Mouse (Mus musculus) ES-E14 (cell line): ENCODE measurements around the gene Dand5. TPM values are rescaled to one million over a fixed set of nuclear protein-coding genes. Genes with fewer than 3 reads are reported as not detected.

Experiments
- DNase-seq: peaks from one replicate; pipeline ENCODE4 v3.0.0-alpha.2; 2013; ENCODE audit warnings: low read depth, low spot score
- H3K27ac ChIP-seq: 2 replicates; pipeline ENCODE4 v1.5.1; 2012; ENCODE audit warnings: low read depth, mild to moderate bottlenecking, low read length, moderate library complexity, mixed read lengths; ENCODE audit not compliant: poor library complexity, insufficient read depth, severe bottlenecking
- H3K36me3 ChIP-seq: 2 replicates; pipeline ENCODE4 v1.6.1; 2012; ENCODE audit warnings: mild to moderate bottlenecking, low read length, moderate library complexity, mixed read lengths; ENCODE audit not compliant: control insufficient read depth, poor library complexity, insufficient read depth, severe bottlenecking
- H3K4me1 ChIP-seq, 2 experiments: fragments of 150-350 bp in 1 of 2; sonication (generic) in 1 of 2; 2 replicates each; pipeline ENCODE4 v1.6.1; 2012; ENCODE audit warnings: low read length in 2 of 2, mild to moderate bottlenecking in 1 of 2, mixed read lengths in 1 of 2; ENCODE audit not compliant: control insufficient read depth in 2 of 2, insufficient read depth in 2 of 2, poor library complexity in 1 of 2
- H3K4me3 ChIP-seq, 2 experiments: fragments of 150-350 bp in 1 of 2; sonication (generic) in 1 of 2; 2 replicates each; pipeline ENCODE4 v1.5.1; 2012; ENCODE audit warnings: low read length in 2 of 2, low read depth in 1 of 2, mild to moderate bottlenecking in 1 of 2, mixed read lengths in 1 of 2; ENCODE audit not compliant: insufficient read depth in 1 of 2, poor library complexity in 1 of 2, severe bottlenecking in 1 of 2
- H3K9ac ChIP-seq: 2 replicates; pipeline ENCODE4 v1.6.1; 2012; ENCODE audit warnings: low read depth, mild to moderate bottlenecking, low read length, mixed read lengths; ENCODE audit not compliant: poor library complexity, insufficient read depth, severe bottlenecking
- H3K9me3 ChIP-seq: fragments of 150-350 bp; sonication (generic); 2 replicates; pipeline ENCODE4 v1.6.1; 2012; ENCODE audit warnings: low read depth, mild to moderate bottlenecking, low read length; ENCODE audit not compliant: control insufficient read depth, insufficient read depth
- CHD2 ChIP-seq: IDR thresholded peaks from 2 replicates; pipeline ENCODE4 v1.6.1; 2014; ENCODE audit warnings: mild to moderate bottlenecking, low read depth, low read length, inconsistent platforms
- HCFC1 ChIP-seq: IDR thresholded peaks from 2 replicates; pipeline ENCODE4 v1.6.1; 2012; ENCODE audit warnings: low read length, inconsistent platforms, borderline replicate concordance; ENCODE audit not compliant: insufficient read depth
- MAFK ChIP-seq: IDR thresholded peaks from 2 replicates; pipeline ENCODE4 v1.6.1; 2014; ENCODE audit warnings: mild to moderate bottlenecking, low read depth, low read length, inconsistent platforms; ENCODE audit not compliant: insufficient read depth
- ZC3H11A ChIP-seq: IDR thresholded peaks from 2 replicates; pipeline ENCODE4 v1.6.1; 2012; ENCODE audit warnings: low read depth, mild to moderate bottlenecking, inconsistent platforms, low read length, borderline replicate concordance
- ZNF384 ChIP-seq: IDR thresholded peaks from 2 replicates; pipeline ENCODE4 v1.6.1; 2012; ENCODE audit warnings: low read depth, low read length, inconsistent platforms
- in situ Hi-C, 2 experiments: fragments of 600-800 bp; cut with MboI; formaldehyde crosslinking; loops; one replicate each; pipeline ENCODE4 v1.15.1; 2025; ENCODE audit warnings: low sequenced_read_pairs in 2 of 2, inconsistent platforms in 1 of 2; ENCODE audit not compliant: unreplicated experiment in 2 of 2
- total RNA-seq: library from RNA; depleted of rRNA; stranded (reverse); fragments of 300-350 nt; gene quantifications from 2 replicates; pipeline ENCODE4 v1.2.3, GENCODE M21; 2012

Dand5 gene
- total RNA-seq, 1 experiment = 1.4 TPM

DNA sequence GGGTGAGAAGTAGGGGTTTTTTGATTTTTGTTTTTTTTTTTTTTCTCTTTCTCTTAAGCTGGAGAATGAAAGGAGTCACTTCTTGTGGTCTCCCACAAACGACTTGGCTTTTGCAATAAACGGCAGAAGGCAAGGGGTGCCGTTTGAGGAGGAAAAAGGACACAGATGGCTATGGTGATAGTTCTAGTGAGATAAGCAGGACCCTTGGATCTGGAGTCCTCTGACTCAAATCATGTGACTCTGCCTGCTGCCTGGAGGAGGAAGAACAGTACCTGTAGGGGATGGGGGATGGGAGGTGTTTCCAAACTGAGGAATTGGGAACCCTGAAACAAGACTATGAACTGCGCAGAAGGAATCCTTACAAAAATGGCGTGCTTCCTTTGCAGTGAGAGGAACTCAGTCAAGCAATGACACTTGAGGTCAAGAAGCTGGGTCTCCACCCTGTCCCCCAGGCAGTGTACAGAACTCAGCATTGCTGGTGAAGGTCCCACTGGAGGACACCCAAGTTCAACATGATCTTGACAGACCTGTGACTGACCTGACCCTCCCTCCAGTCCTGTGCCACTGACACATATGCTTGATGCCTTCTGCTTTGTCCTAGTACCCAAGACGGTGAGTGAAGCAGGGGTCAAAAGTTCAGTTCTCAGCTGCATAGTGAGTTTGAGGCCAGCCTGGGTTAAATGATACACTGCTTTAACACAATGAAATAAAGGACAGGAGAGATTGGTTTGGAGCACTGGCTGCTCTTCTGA, 25.2 kb upstream of the Dand5 start:
- no peak for DNase-seq
- Histone ChIP-seq H3K9ac (peak overlapping the region; percentile 89; the same call in 1 of the 2 replicates), H3K36me3 (peaks cover 25% of the 10 kb centered on the region), H3K27ac (peak overlapping the region; percentile 89), H3K4me3 (peak overlapping the region; percentile 72 to 76), H3K4me1 (peaks cover 6 to 13% of the 10 kb centered on the region in 2 experiments; a peak in 2 of 4 replicates), H3K9me3 (no peaks in the 10 kb centered on the region)
- in situ Hi-C loops = no loop called here
- TF ChIP-seq ZC3H11A = no peak
- no peak for TF ChIP-seq CHD2
- TF ChIP-seq MAFK = no peak
- TF ChIP-seq ZNF384 = no peak
- no peak for TF ChIP-seq HCFC1

DNA sequence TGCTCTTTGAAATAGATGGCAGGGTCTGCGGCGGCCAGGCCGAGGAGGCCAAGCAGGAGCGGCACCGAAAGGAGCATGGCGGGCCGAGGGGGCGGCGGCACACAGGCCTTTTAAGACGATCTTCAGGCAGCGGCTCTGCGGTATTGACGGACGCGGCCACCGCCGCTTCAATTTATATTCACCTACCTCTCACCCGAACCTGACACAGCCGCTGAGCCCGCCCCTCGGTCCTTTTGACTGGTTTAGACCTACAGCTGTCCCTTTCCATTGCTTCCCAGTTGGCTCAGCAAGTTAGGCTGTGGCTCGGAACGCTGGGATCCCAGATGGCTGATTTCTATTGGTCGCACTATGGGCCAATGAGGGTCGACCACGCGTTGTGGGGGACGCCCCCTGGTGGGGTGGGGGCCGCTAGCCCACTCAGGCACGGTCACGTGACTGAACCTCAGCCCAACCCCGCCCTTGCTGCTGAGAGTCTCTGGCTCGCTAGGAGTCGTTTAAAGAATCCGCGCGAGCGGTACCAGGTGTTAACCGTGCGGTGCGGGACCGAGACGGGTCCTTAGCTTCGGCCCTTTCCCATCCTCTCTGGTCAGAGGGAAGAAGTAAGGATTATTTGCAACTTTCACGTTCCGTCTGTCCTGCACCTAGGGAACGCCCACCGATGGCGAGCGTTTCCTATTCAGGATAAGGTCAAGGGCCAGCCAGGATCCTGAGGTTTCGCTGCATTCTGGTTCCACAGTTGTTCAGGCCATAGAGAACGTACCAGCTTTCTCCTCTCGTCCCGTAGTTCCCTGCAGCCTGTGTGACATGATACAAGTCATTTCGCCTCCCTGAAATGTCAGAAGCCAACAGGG, 24.3 kb upstream of the Dand5 start, which contains the start of gene Calr:
TSS of gene Calr (minus strand) at position 213 of the 851 bp plus-strand sequence.
- peak within 1 kb of the TSS; percentile 89 for H3K9ac ChIP-seq

DNA sequence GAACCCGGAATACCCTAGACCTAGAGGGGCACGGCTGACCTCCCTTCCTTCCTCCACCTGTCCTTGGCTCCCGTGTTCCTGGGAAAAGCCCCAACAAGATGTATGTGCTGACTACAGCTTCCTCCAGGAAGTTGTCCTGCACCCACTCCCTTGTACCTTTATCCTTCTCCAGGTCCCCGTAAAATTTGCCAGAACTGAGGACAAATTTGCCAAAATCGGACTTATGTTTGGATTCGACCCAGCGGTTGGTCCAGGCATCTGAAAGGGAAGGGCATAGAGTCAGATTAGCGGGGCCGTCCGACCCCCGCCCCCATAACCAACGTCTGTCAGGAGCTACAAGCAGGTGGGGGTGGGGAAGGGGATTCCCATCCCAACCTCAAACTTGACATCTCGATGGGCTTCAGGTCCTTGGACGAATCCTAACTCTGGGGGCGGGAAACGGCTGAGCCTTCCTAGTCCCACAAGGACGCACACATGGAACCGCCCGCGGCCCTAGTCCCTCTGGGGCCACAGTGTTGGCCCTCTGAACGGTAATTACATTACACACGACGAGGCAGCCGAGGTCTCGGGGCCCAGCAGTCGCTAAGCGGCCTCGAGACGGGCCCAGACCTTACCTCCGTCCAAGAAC, 23.6 kb upstream of the Dand5 start:
- peaks cover 6 to 13% of the 10 kb centered on the region in 2 experiments; a peak in 2 of 4 replicates for H3K4me1 ChIP-seq
- H3K36me3 ChIP-seq = peaks cover 36% of the 10 kb centered on the region
- H3K4me3 ChIP-seq = peak overlapping the region; percentile 77 to 83
- TF ChIP-seq HCFC1 = no peak
- no peak for TF ChIP-seq CHD2
- TF ChIP-seq MAFK = no peak
- no peak for TF ChIP-seq ZNF384
- TF ChIP-seq ZC3H11A = no peak
- DNase-seq = no peak
- H3K27ac ChIP-seq = peak overlapping the region; percentile 25
- peak overlapping the region; percentile 88 for H3K9ac ChIP-seq
- in situ Hi-C loops = no loop called here
- H3K9me3 ChIP-seq = no peaks in the 10 kb centered on the region

More for the DNA sequence above, 24.3 kb upstream of the Dand5 start, which contains the start of gene Calr:
- Histone ChIP-seq H3K9me3 (no peaks in the 10 kb centered on the region), H3K4me3 (peak within 1 kb of the TSS; percentile 77 to 83), H3K4me1 (peaks cover 6 to 13% of the 10 kb centered on the region in 2 experiments; a peak in 2 of 4 replicates), H3K36me3 (peaks cover 35% of the 10 kb centered on the region), H3K27ac (peak within 1 kb of the TSS; percentile 89)
- no peak for TF ChIP-seq MAFK
- TF ChIP-seq CHD2 = peak; percentile 87
- peak; percentile 4; the same call in 1 of the 2 replicates for TF ChIP-seq HCFC1
- no peak for TF ChIP-seq ZNF384
- TF ChIP-seq ZC3H11A = no peak
- in situ Hi-C loops = no loop called here
- DNase-seq = peak; percentile 98

DNA sequence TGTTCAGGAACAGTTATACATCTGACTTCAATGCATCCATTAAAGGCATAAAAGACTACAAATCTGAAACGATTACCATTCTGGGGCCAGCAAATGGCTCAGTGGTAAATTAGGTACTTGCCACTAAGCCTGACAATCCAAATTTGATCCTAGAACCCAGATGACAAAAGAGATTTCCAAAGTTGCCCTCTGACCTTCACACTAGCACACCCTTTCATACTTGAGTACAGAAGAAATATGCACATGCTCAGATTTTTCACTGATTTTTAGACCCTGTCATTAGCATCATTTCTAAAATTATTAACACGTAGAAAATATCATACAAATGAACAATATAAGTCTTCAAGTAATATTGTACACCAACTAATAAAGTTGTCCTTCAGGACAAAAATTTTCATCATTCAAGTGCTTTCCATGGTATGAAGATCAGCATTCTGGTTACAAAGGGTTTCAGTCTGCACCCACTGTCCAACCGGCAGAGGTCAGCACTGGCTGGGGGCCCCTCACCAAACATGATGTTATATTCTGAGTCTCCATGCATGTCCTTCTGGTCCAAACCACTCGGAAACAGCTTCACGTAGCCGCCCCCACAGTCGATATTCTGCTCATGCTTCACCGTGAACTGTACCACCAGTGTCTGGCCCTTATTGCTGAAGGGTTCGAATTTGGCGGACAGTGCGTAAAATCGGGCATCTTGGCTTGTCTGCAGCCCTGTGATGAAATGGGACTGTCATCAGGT, 22.9 kb upstream of the Dand5 start:
- H3K9me3 ChIP-seq = no peaks in the 10 kb centered on the region
- peaks cover 6 to 13% of the 10 kb centered on the region in 2 experiments; a peak in 2 of 4 replicates for H3K4me1 ChIP-seq
- no peak for TF ChIP-seq MAFK
- no peak for TF ChIP-seq ZNF384
- no peak for TF ChIP-seq HCFC1
- TF ChIP-seq ZC3H11A = no peak
- no peak for TF ChIP-seq CHD2
- H3K9ac ChIP-seq = peak overlapping the region; percentile 88
- H3K4me3 ChIP-seq = peak overlapping the region; percentile 77 to 83
- in situ Hi-C loops = no loop called here
- H3K27ac ChIP-seq = no peak overlapping the region; the same call in 1 of the 2 replicates
- no peak for DNase-seq
- peaks cover 36% of the 10 kb centered on the region for H3K36me3 ChIP-seq
